Mouse (Mus musculus) intestine, embryonic 15.5 days (tissue): ENCODE measurements around the gene Prr3. TPM values are rescaled to one million over a fixed set of nuclear protein-coding genes. Genes with fewer than 3 reads are reported as not detected.

Experiments used
- ATAC-seq: fragments of 200-750 bp; cut with Nextera tagmentation; 2 replicates; pipeline ENCODE4 v1.8.0; 2017; ENCODE audit warnings: moderate TSS enrichment, moderate library complexity
- H3K27ac ChIP-seq: fragments of 300-500 bp; sonication (generic); 2 replicates; pipeline ENCODE4 v1.5.1; 2015; ENCODE audit warnings: mild to moderate bottlenecking, inconsistent platforms
- H3K27me3 ChIP-seq: fragments of 300-500 bp; sonication (generic); replicated peaks from 2 replicates; pipeline ENCODE4 v1.6.1; 2015; ENCODE audit warnings: inconsistent platforms
- H3K36me3 ChIP-seq: fragments of 300-500 bp; sonication (generic); 2 replicates; pipeline ENCODE4 v1.6.1; 2015; ENCODE audit warnings: inconsistent platforms
- H3K4me1 ChIP-seq: fragments of 300-500 bp; sonication (generic); replicated peaks from 2 replicates; pipeline ENCODE4 v1.6.1; 2015; ENCODE audit warnings: inconsistent platforms
- H3K4me2 ChIP-seq: fragments of 300-500 bp; sonication (generic); replicated peaks from 2 replicates; pipeline ENCODE4 v1.6.1; 2015; ENCODE audit warnings: mild to moderate bottlenecking, inconsistent platforms
- H3K4me3 ChIP-seq: fragments of 300-500 bp; sonication (generic); replicated peaks from 2 replicates; pipeline ENCODE4 v1.5.1; 2015; ENCODE audit warnings: inconsistent platforms
- H3K9ac ChIP-seq: fragments of 300-500 bp; sonication (generic); 2 replicates; pipeline ENCODE4 v1.6.1; 2015; ENCODE audit warnings: inconsistent platforms
- H3K9me3 ChIP-seq: fragments of 300-500 bp; sonication (generic); 2 replicates; pipeline ENCODE4 v1.6.1; 2016; ENCODE audit warnings: inconsistent platforms
- WGBS: fragments of 180-500 bp; shearing (Covaris S2); methylation state at CpG from one replicate; pipeline ENCODE4 v1.1.7; 2015; 5-methylcytosine and 5-hydroxymethylcytosine counted together
- polyA plus RNA-seq: library from polyadenylated mRNA; unstranded; fragments of >200 nt; fragmentation: Nextera tagmentation; extraction: Ambion mirVana; gene quantifications from 2 replicates; pipeline ENCODE4 v1.2.1, GENCODE M21; 2015

Prr3 gene
- 24.5 and 25.7 TPM in 2 replicates for polyA plus RNA-seq

DNA sequence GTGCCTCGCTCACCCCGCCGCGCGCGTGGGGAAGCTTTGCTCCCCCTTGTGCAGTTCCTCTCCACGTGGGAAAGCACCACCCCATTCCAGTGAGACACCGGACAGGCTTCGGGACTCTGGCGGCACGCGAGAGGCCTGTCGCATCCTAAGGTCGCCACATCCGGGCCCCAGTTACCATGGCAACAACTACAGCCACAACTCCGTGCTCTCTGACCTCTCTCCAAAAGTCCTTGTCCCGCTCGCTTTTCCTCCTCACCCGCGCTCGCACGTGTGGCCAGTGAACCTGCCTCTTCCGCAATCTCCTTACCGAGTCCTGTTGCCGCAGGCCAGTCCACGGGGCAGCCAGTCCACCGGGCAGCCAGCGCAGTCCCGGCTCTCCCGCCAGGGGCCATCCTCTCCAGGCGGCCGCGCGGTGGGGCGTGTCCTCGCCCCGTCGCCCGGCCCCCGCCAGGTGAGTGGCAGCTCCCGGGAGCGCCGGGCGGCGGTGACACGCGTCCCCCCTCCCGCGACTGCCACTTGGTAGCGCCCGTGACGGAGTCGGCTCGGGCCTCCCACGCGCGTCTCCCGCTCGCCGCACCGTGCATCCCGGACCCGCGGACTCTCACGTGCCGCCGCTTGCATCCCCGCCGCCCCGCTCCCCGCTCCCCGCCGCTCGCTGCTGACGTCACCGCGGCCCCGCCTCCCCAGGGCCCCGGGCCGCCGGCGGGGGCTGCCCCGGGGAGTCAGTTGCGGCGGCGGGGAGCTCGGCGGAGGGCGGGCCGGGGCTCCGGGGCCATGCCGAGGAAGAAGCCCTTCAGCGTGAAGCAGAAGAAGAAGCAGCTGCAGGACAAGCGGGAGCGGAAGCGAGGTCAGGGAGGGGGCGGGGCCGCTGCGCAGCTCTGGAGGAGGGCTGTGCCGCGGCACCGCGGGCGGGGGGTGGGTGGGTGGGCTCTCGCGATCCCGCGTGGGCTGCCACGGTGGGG, at the start of gene Prr3, which contains the start of gene Gnl1:
Prr3 (minus strand) TSS at position 836 of the 962 bp plus-strand sequence.
Gnl1 (plus strand) TSS at position 451 of the 962 bp plus-strand sequence.
- WGBS = under 1% methylated on average over 92 of the region's 109 CpGs
- H3K27ac ChIP-seq = peak within 1 kb of the TSS; percentile 95
- peaks cover 17% of the 10 kb centered on the region for H3K36me3 ChIP-seq
- ATAC-seq = peak; percentile 95
- no peaks in the 10 kb centered on the region for H3K27me3 ChIP-seq
- H3K4me2 ChIP-seq = peak within 1 kb of the TSS; percentile 89
- peaks cover 22% of the 10 kb centered on the region for H3K4me1 ChIP-seq
- H3K4me3 ChIP-seq = peak within 1 kb of the TSS; percentile 94
- H3K9ac ChIP-seq = peak within 1 kb of the TSS; percentile 81
- H3K9me3 ChIP-seq = no peaks in the 10 kb centered on the region

DNA sequence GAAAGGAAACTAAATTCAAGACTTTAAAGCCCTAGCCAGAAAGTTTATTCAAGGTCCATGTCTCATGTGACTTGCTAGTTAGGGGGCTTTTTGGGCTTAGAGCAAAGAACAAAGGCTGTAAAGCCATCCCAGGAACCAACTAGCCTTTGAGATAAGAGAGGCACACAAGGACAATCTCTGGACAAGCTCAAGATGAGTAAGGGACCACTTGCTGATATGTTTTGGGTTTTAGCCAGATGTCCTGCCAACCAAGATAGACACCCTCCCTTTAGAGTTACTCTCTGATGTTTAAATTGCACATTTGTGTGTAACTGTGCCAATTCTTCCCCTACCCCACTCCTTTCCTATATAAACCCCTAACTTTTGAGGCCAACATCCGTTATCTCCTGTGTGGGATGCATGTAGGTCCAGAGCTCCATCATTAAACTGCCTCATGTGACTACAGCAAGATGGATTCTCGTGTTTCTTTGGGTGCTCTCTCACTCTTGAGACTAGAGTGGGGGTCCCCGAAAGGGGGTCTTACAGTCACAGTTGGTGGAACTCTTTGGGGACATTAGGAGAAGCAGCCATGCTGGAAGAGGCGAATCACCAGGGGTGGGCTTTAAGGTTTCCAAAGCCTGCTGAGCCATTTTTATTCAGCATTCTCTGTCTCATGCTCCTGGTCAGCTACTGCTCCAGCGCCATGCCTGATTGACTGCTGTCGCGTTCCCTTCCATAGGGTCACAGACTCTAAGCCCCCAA, 49.0 kb upstream of the Prr3 start:
- 89% methylated on average over 7 of the region's 7 CpGs for WGBS
- Histone ChIP-seq H3K4me3 (no peak overlapping the region), H3K27me3 (no peaks in the 10 kb centered on the region), H3K4me1 (peaks cover 3% of the 10 kb centered on the region; the same call in 1 of the 2 replicates), H3K27ac (no peak overlapping the region), H3K4me2 (no peak overlapping the region), H3K9me3 (no peaks in the 10 kb centered on the region), H3K9ac (no peak overlapping the region), H3K36me3 (no peaks in the 10 kb centered on the region)
- ATAC-seq = no peak

GRCm38 (mm10) chr17:36027663-36028062, 47.6 kb upstream of the Prr3 start:
- H3K4me1 ChIP-seq = peaks cover 3% of the 10 kb centered on the region; the same call in 1 of the 2 replicates
- H3K9ac ChIP-seq = no peak overlapping the region
- no peaks in the 10 kb centered on the region for H3K36me3 ChIP-seq
- no peak overlapping the region for H3K4me2 ChIP-seq
- 85% methylated on average over 4 of the region's 4 CpGs for WGBS
- ATAC-seq = no peak
- H3K4me3 ChIP-seq = no peak overlapping the region
- H3K9me3 ChIP-seq = no peaks in the 10 kb centered on the region
- H3K27me3 ChIP-seq = no peaks in the 10 kb centered on the region
- H3K27ac ChIP-seq = no peak overlapping the region

DNA sequence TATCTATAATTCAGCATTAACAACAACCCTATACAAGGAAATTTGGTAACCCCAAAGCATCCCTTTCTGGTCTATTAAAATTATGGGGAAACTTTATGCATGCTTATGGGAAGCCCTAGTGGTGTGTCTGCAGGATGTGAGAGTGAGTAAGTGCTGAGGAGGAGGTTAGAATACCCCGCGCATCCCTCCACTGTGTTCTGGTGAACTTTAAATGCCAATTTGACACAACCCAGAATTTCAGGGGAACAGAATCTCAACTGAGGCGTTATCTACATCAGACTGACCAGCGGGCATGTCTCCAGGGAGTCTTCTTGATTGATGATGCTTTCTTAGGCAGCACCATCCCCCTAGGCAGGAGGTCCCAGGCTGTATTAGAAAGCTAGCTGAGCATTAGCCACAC, 45.9 kb upstream of the Prr3 start:
- ATAC-seq = no peak
- no peaks in the 10 kb centered on the region for H3K9me3 ChIP-seq
- no peak overlapping the region for H3K4me3 ChIP-seq
- no peak overlapping the region for H3K27ac ChIP-seq
- H3K4me1 ChIP-seq = no peaks in the 10 kb centered on the region; the same call in 1 of the 2 replicates
- no peaks in the 10 kb centered on the region for H3K27me3 ChIP-seq
- H3K4me2 ChIP-seq = no peak overlapping the region
- 42% methylated on average over 4 of the region's 4 CpGs for WGBS
- H3K9ac ChIP-seq = no peak overlapping the region
- no peaks in the 10 kb centered on the region for H3K36me3 ChIP-seq

- Histone ChIP-seq H3K9ac (no peak overlapping the region), H3K27ac (no peak overlapping the region), H3K4me3 (no peak overlapping the region), H3K27me3 (no peaks in the 10 kb centered on the region), H3K9me3 (no peaks in the 10 kb centered on the region), H3K4me1 (peaks cover 3% of the 10 kb centered on the region; the same call in 1 of the 2 replicates), H3K4me2 (no peak overlapping the region), H3K36me3 (no peaks in the 10 kb centered on the region)
- 85% methylated on average over 5 of the region's 5 CpGs for WGBS
- no peak for ATAC-seq
Observed at GRCm38 (mm10) chr17:36025197-36025596, 45.2 kb upstream of the Prr3 start.

GRCm38 (mm10) chr17:36023710-36024654, 43.9 kb upstream of the Prr3 start:
- H3K27ac ChIP-seq = 0 out of 2 replicates have a peak overlapping the region, but pooled peaks have one; percentile 4

GRCm38 (mm10) chr17:36022922-36023321, 42.9 kb upstream of the Prr3 start:
- WGBS = 85% methylated on average over 6 of the region's 6 CpGs
- Histone ChIP-seq H3K4me2 (no peak overlapping the region), H3K9me3 (no peaks in the 10 kb centered on the region), H3K9ac (no peak overlapping the region), H3K27ac (no peak overlapping the region), H3K4me1 (peaks cover 3% of the 10 kb centered on the region; the same call in 1 of the 2 replicates), H3K4me3 (no peak overlapping the region), H3K27me3 (no peaks in the 10 kb centered on the region), H3K36me3 (no peaks in the 10 kb centered on the region)
- no peak for ATAC-seq

More at GRCm38 (mm10) chr17:36023710-36024654, 43.9 kb upstream of the Prr3 start:
- Histone ChIP-seq H3K27me3 (no peaks in the 10 kb centered on the region), H3K4me2 (no peak overlapping the region), H3K4me3 (no peak overlapping the region), H3K9ac (no peak overlapping the region), H3K9me3 (no peaks in the 10 kb centered on the region), H3K36me3 (no peaks in the 10 kb centered on the region), H3K4me1 (peaks cover 3% of the 10 kb centered on the region; the same call in 1 of the 2 replicates)
- WGBS = 56% methylated on average over 9 of the region's 9 CpGs
- ATAC-seq = peak; percentile 67; the same call in 1 of the 2 replicates

DNA sequence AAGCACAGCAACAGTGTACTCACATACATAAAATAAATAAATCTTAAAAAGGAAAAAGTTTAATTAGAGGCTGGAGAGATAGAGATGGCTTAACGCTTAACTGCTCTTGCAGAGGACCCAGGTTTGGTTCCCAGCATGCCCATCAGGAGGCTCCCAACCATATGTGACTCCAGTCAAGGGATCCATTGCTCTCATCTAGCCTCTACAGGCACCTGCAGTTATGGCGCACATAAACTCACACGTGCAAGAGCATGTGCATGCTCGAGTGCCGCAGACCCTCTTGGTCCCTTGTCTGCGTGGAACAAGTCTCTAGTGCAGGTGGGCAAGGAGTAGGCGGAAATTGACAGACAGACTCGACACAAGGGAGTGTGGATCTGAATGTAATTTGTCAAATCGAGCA, 42.1 kb upstream of the Prr3 start:
- 91% methylated on average over 9 of the region's 9 CpGs for WGBS
- ATAC-seq = no peak
- H3K9me3 ChIP-seq = no peaks in the 10 kb centered on the region

DNA sequence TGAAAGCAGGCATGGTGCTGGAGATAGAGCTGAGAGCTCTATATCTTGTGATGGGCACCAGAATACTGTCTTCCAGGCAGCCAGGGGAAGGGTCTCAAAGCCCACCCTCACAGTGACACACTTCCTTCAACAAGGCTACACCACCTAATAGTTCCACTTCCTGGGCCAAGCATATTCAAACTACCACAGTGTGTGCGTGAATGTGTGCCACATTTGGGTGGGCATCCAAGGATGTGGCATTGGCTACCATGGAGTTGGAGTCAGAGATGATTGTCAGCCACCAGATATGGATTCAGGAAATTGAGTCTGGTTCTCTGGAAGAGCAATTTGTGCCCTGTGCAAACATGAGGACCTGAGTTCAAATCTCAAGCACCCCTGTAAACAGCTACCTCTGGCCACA, 41.3 kb upstream of the Prr3 start:
- WGBS = 89% methylated on average over 1 of the region's 1 CpGs
- H3K4me1 ChIP-seq = peaks cover 3% of the 10 kb centered on the region; the same call in 1 of the 2 replicates
- no peak overlapping the region for H3K9ac ChIP-seq
- no peaks in the 10 kb centered on the region for H3K9me3 ChIP-seq
- H3K4me2 ChIP-seq = no peak overlapping the region
- no peaks in the 10 kb centered on the region for H3K36me3 ChIP-seq
- H3K27me3 ChIP-seq = no peaks in the 10 kb centered on the region
- H3K27ac ChIP-seq = no peak overlapping the region
- ATAC-seq = no peak
- H3K4me3 ChIP-seq = no peak overlapping the region

More for the DNA sequence above, 42.1 kb upstream of the Prr3 start:
- Histone ChIP-seq H3K9ac (no peak overlapping the region), H3K36me3 (no peaks in the 10 kb centered on the region), H3K27me3 (no peaks in the 10 kb centered on the region), H3K27ac (no peak overlapping the region), H3K4me1 (peaks cover 3% of the 10 kb centered on the region; the same call in 1 of the 2 replicates), H3K4me2 (no peak overlapping the region), H3K4me3 (no peak overlapping the region)

GRCm38 (mm10) chr17:36020191-36021073, 40.4 kb upstream of the Prr3 start, which contains the start of gene H2-T24:
H2-T24 (minus strand) TSS chr17:36020560.
- H3K36me3 ChIP-seq = no peaks in the 10 kb centered on the region
- H3K9ac ChIP-seq = no peak within 1 kb of the TSS
- peak within 1 kb of the TSS; percentile 48; the same call in 1 of the 2 replicates for H3K27ac ChIP-seq
- H3K4me3 ChIP-seq = no peak within 1 kb of the TSS
- ATAC-seq = peak; percentile 74
- H3K9me3 ChIP-seq = no peaks in the 10 kb centered on the region
- peaks cover 3% of the 10 kb centered on the region; the same call in 1 of the 2 replicates for H3K4me1 ChIP-seq
- H3K27me3 ChIP-seq = no peaks in the 10 kb centered on the region
- 35% methylated on average over 15 of the region's 15 CpGs for WGBS
- H3K4me2 ChIP-seq = peak within 1 kb of the TSS; percentile 39
